Mouse (Mus musculus) spleen, adult 12 weeks (tissue): ENCODE measurements around the gene Susd6.

Experiments
- DNase-seq: peaks from one replicate; pipeline ENCODE4 v3.0.0; 2022; ENCODE audit warnings: low spot score

Susd6 gene

DNA sequence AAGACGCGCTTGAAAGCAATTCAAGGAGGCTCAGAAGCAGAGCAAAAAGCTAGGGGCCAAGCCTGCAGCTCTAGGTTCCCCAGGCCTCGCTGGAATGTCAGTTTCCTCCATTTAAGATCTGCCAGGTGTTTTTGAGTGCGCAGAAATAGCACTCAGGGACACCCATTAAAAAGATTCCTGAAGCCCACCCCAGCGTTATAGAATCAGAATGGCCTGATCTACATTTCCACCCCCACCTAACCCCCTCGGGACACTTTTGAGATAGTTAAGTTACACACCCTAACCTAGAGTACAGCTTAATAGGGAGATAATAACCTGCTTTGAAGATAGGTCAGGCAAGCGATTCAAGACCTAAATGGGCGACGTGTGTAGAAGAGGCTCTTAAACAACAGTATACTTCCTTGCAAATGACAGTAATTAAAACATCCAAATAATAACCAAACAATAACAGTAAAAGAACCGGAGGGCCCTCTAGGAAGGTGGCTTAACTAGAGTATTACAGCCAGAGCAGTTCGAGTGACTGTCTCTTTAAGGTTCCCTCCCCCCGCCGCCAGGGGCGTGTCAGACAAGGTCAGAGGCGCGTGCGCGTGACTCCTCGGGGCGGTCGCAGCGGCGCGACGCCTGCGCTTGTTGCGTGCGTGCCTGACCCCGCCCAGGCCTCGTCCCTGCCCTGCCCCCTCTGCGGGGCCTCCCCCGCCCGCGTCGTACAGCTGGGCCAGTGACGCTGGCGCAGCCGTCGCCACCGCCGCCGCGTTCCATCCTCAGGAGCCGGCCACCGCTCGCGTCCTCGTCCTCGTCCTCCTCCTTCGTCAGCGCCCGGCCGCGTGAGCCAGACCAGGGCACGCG lies at the start of gene Susd6:
Gene Susd6, plus strand, starts transcription at position 662 of the 846 bp plus-strand sequence.
- DNase-seq = peak; percentile 98

DNA sequence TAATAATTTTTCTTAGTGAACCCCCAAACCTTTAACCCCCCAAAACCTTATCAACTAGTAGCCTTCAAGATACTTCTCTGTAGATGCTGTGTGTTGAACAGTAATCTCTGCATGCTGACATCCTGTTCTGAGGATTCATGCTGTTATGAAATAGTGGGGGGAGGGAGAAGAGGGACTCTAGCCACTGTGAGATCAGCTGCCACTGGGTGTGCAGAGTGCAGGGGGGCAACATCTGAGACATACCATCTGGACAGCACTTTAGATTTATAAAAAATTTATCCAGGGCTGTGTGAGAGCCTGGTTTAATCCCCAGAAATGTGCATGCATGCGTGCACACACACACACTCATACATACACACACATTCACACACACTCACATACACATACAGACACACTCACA lies 45.7 kb upstream of the Susd6 start:
- no peak for DNase-seq

DNA sequence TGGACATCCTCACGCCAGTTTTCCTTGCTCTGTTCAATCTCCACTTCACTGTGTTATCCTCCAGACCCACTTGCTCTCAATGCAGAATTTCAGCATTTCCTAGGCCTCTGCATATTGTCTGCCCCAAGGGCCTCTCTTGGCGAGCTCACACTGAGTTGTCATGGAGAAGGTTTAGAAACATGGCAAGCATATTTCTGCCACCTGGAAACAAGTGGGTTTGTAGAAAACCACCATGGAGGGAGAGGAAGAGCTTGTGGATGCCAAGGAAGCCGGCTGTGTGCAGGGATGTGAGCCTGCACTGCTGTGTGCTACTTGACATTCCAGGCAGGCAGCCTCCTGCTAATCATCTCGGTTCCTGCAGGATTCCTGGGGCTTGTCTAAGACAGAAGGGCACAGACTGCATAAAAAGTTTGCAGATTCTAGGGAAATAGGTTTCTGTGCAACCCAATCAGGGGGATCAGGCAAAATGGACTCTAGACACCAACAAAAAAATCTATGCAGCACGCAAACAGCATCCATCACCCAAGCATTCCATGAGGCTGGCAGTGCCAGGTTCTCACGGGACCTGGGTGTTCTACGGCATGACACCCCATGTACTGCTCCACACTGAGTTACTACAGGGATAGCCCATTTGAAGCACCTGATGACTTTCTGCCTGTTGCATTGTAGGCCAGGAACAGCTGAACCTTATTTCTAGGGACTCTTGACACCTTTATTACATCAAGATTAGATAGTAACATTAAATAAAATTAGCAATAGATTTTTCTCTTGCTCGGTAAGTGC lies 44.1 kb upstream of the Susd6 start:
- DNase-seq = no peak

DNA sequence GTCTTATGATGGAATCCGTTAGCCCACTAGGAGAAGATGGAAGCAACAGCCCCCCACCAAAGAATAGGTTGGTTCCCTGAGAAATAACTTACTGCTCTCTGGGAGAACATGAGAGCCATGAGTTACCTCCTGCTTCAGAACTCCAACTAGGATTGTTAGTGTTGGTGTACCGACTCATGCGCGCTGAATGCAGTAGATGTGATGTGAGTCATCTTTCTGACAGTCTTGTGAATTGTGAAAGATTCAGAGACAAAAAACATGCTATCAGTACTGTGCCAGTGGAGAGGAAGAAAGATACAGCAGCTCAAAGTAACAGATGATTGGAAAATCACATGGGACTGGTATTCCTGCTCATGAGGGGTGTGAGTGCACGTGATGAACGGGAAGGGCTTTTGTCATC lies 38.8 kb upstream of the Susd6 start:
- no peak for DNase-seq

DNA sequence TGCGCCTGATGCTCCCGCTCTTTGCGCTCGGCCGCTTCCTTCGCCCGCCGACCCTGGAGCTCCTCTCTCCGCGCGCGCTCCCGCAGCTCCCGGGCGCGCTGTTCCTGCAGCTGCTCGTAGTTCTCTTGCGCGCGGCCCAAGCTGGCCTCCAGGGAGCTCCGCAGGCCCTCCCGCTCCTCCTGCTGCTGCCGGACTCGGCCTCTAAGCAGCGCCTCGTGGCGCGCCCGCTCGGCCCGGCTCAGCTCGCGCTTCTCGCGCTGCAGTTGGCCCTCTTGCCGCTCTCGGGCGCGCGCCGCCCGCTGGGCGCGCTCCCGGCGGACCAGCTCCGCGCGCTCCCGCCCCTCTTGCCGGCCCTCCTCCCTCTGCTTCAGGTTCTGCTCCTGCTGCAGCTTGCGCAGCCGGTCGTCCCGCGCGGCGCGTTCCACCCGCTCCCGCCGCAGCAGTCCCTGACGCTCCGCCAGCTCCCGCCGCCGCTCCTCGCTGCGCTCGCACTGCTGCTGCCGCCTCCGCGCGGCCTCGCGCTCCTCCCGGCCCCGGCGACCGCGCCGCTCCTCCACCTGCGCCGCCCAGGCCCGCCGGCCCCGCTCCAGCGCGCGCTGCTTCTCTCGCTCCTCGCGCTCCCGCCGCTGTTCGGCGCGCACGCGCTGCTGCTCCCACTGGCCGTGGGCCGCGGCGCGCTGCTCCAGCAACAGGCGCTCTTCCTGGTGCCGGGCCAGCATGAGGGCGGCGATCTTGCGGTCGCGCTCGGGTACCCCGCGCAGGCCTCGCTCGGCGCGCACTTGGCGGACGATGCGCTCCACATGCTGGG lies 32.4 kb upstream of the Susd6 start:
- peak; percentile 9 for DNase-seq

DNA sequence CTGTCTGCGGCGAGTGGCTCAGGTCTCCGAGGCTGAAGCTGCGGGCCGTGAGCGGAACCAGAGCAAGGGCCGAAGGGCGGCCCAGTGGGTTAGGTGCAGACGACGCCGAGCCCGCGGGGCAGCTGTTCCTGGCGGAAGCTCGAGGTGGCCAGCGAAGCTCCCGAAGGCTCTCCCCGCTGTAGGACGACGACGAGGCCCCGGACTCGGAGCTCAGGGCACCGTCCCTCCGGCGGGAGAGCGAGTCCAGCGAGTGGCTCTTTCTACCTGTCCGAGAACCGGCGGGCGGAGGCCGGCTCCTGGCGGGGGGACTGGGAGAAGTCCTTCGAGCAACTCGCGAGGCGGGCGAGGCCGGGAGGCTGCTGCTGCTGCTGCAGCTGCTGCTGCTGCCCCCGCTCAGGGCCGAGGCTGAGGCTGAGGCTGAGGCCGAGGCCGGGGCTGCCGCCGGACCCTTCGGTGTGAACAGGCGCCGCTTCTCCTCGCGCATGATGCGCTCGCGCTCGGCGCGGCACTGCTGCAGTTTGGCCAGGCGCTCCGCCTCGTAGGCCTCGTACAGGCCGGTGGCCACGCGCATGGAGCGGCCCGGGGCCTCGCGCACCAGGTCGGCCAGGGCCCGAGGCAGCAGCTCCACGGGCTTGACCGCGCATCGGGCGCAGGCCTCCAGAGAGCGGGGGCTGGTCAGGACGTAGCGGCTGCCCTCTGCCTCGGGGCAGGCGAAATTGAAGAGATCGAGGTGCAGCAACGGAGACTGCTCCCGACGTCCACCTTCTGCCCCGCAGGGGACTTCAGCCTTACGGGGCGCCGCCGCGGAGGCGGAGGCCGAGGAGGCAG lies 31.5 kb upstream of the Susd6 start:
- peak; percentile 6 for DNase-seq

DNA sequence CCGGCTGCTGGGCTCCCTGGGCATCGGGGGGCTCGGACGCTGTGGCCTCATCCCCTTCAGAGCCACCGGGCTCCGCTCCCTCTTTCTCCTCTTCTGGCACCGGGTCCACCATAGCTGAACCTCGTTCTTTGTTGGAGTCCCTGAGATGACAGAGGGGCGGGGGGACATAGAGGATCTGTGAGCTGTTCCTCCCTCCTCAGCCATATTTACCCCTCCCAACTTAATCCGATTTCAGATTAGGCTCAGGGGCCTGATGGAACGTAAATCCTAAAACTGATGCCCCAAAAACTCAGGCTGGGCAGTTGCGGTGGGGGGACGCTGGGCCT lies 31.0 kb upstream of the Susd6 start:
- no peak for DNase-seq

DNA sequence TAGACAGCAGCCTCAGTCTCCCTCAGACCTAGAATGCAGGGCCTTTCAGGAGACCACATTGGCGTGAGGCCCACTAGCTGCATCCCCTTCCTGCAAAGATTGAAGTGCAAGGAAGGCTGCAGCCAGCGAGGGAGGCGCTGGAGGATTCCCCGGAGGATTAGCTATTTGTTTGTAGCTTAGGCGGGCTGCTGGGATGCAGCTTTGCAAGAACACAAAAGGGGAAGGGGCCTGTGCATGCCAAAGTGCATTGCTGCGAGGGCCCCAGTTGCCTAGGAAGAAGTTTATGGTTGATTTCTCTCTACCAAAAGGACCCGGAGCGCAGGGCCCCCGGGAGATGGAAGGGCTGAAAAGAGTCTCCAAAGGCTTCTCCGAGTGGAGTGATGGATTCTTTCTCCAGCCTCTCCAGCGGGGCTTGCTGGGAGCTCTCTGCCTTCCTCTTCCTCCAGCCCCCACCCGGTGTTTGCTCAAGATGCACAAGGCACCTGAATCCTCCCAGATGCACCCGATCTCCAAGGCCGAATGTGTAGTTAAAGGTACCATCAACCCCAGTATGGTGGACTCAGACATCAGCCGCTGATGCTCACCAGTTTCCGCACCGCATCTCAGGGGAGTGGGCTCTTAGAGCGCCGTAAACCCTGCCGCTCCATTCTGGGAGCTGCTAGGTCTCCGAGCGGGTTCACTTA lies 30.5 kb upstream of the Susd6 start:
- DNase-seq = no peak

DNA sequence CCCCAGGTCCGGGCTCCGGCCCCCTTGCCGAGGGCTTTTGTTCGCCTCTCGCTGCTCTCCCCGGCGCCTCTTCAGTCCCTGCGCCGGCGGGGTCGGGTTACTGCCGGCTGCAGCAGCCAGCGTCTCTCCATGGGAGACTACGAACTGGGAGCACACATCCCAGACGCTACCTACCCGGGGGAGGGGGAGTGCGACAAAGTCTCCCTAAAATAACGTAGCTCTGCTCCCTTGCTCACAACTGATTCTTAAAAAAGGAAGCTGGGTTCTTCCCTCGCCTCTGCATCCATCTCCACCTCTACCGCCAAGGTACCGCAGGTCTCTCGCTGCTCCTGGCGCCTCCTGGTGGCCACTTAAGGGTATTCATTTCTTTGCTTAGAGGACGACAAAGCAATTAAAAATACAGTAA lies 29.9 kb upstream of the Susd6 start, which contains the start of gene Ccdc177:
Gene Ccdc177, minus strand, starts transcription at position 292 of the 406 bp plus-strand sequence.
- peak; percentile 54 for DNase-seq

DNA sequence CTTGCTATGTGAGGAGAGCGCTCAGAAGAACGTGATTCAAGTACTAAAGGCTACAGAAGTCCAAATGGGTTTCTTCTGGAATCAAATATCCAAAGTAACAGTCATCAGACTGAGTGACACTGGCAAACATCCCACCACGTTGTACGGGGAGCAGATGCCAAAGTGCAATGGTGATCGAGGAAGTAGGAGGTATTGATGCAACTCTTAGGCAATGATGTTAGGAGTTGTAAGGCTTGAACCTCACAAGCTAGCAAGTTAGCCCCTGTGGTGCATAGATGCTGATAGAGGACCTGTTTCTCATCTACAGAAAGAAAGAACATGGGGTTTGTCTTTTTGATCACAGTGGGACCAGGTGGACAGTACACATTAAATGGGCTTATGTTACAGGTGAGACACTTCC lies 27.3 kb upstream of the Susd6 start:
- no peak for DNase-seq

DNA sequence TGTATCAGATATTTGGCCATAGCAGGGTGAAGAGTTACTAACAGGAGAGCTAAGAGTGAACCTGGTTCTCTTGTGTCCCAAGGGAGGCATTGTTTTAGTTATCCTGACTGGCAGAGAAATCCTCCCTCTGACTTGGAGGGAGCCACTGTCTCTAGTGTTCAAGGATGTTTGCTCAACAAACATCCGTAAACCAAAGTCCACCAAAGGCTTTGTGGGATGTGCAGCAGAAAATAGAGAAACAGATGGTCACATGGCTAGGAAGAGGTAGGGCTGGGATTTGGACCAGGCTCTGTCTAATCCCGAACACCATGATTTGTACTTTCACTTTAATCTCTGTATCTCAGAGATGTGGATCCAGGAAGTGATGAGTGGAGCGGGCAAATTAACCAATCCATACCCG lies 26.2 kb upstream of the Susd6 start:
- DNase-seq = no peak

DNA sequence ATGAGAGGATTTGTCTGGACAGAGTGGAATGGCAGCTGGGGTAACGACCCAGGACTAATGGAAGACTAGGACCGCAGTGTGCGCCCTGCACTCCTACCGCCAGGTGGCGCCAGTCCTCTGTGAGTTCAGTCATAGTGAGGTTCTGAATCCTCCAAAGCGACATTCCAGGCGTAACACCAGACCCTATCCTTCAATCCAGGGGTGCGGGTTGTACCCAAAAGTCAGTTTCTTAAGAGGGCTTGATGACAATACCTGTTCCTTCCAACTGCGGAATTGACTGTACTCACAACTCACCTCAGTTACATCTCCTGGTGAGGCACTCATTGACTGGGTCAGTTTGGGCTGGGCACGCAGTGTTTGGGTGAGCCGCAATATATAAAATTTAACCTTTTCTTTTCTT lies 20.6 kb upstream of the Susd6 start:
- peak; percentile 76 for DNase-seq

DNA sequence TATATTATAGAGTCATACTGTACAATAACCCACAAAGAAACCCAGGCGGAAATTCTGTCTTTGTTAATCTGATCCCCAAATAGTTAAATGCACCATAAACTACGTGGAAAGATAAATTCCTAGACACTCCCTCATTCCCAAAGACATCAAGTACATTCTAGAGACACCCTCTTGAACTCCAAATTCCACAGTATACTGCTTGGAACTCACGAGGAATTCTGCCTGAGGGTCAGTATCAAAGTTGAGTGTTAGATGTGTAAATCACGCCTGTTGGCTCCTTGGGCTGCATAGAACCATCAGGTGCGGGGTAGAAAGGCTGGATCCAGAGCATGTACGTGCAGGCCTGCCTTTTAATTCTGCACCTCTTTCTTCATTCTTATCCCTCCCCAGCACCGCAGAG lies 15.5 kb upstream of the Susd6 start:
- DNase-seq = no peak

DNA sequence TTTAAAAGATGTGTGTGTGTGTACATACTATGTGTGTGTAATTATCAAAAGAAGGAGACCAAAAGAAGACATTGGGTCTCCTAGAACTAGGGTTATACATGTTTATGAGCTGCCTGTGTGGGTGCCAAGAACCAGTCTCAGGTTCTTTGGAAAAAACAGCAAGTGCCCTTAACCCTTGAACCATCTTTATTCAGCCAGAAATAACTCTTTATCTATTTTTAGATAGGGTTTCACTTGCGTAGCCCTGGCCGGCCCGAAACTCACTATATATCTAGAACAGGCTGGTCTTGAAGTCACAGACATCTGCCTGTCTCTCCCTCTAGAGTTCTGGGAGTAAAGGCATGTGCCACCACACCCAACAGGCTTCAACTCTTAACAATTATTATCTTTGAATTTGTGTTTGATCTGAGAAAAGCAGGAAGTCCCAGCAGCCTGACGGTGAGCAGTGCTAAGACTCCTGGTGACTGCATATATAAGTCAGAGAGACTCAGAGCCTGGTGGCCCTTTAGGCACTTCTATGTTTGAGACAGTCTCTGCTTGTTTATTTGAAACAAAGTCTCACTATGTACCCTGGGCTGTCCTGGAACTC lies 14.2 kb upstream of the Susd6 start:
- DNase-seq = no peak

DNA sequence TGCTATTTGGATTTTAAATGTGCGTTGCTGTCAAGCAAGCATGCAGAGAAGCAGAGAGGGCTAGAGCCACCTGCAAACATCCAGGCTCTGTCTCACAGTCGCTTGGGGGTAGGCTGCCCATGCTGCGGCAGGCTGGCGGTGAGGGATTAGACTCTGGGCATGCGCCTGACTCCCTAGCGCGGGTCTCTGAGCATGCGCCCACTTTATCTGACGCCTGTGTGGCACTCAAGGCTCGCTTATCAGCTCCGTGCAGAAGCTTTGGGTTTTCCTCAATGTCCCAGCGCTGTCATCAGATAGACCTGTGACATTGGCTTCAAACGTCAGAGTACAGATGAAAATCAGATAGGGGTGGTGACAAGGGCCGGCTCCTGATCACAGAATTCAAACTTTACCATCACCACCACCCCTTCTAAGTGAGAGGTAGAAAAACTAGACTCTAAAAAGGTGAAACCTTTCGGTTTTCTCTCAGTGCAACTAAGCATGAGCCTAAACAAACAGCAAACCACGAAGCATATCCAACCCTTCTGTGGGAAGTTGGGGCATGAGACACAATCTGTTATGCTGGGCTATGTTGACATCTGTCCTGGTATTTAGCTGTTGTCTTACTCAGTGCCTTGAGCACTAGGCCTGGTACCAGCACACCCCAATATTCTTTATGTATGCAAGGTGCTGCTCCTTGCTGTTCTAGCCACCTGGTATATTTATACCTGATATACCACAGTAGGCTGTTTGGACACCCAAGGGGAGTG lies 11.9 kb upstream of the Susd6 start:
- peak; percentile 77 for DNase-seq

DNA sequence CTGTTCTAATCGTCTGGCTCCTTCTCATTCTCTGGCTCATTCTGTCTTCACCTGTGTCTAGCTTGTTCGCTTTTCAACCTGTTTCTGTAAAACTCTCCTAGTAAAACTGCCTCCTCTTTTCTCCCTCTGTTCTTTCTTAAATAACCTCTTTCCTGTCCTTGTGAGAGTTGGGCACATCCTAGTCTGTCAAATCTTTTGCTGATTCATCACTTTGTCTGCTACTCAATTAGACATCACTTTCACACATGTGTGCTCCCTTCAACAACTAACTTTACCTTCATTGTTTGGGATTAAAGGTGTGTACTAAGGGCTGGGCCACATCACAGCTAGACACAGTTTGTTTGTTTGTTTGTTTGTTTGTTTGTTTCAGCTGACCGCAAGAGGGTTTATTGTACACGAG lies 10.6 kb upstream of the Susd6 start:
- no peak for DNase-seq

DNA sequence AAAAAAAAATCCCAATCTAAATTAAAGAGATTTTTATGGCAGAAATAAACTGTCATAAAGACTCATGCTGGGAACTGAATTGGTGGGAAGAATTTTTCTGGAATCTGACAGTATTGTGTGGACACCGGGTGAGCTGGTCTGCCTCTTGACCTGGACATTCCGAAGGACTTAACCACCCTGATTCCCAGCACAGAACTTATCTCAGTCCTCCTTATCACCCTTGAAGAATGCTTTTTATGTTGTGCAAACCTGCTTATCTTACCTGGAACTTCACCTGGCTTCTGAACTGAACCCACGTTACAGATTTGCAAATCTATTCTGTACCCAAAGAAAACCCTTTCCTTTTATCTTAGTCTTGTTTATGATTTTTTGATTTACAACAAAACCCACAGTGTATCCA lies 8.1 kb upstream of the Susd6 start:
- DNase-seq = no peak

DNA sequence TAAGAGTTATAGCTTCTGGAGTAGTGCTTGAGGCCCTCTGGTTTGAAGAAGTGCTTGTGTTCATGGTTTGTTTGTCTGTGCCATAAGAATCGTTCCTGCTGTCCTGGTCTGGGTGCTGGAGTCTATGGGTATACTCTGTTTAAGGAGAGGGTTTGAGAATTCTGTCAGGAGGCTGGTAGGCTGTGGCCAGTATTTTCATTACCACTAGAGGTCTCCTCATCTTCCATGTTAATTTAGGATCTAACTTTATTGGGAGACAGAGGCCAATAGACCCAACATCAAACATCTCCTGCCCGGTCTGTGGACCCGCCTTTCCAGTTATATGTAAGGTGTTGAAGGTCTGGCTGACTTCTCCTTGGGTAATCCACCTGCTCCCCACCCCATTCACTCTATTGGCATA lies 7.4 kb upstream of the Susd6 start:
- no peak for DNase-seq

DNA sequence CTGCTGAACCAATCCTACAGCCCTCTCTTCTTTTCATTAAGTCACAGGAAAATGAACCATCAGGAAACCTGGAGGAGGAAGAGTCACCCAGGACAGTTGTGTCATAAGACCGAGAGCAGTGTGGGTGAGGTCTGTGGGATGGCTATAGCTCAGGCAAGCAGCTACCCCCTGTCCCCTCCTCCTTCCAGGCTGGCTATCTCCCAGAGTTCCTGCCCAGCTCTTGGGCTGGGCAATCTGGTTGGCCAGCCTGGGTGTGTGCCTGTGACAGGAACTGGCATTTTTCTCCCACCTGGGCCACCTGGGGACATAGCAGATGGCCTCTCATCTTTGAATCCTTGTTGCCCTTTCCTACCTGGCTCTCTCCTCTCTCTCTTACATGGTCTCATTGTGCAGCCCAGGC lies 6.4 kb upstream of the Susd6 start:
- DNase-seq = no peak

DNA sequence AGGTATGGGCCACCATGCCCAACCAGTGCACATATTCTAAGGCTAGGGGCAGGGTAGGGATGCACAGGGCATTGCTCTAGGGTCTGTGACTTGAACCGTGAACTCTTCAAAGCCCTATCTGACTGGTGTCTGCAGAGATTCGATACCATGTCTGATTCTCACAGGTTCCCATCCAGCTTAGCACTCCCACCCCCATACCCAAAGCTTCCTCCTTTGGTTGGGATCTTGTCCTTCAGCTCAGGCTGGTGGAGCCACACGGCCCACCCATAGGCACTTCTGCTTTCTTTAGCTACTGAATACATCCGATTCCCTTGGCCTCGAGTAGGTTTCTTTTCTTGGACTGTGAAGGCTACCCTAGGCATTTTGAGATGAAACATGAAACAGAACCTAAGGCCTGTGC lies 5.3 kb upstream of the Susd6 start:
- DNase-seq = no peak
